Mouse (Mus musculus) cortical plate, adult 2 months (tissue): Measurements from ENCODE around the gene Xaf1.

ENCODE experiments used
- CTCF ChIP-seq: fragments of 200-500 bp; IDR thresholded peaks from 2 replicates; pipeline ENCODE4 v1.5.1; 2011; ENCODE audit warnings: mild to moderate bottlenecking, control low read depth, low read length; ENCODE audit not compliant: insufficient read depth; ENCODE audit errors: extremely low read depth
- POLR2A ChIP-seq: fragments of 200-500 bp; IDR thresholded peaks from 2 replicates; pipeline ENCODE4 v1.6.1; 2011; ENCODE audit warnings: mild to moderate bottlenecking, low read length, control low read depth; ENCODE audit not compliant: insufficient read depth; ENCODE audit errors: extremely low read depth

DNA sequence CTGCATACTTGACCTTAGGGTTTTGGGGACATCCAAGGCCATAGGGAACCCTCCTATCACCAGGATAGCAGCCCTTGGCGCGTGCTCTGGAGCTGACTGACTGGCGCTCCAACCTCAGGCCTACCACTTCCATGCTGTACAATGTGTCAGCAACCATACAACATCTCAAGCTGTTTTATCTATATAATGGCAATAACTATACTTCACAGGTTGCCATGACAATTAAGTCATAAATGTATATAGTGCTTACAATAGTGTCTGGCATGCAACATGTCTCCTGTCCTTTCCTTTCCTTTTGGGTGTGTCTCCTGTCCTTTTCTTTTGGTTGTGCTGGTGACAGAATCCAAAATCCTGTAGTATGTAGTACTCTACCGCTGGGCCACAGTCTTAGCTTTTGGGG lies 45.8 kb upstream of the Xaf1 start:
- no peak for TF ChIP-seq POLR2A
- TF ChIP-seq CTCF = no peak
